Mouse (Mus musculus): ENCODE results near the gene Fam131a. TPM values are rescaled to one million over a fixed set of nuclear protein-coding genes. Genes with fewer than 3 reads are reported as not detected.

The Fam131a gene
- 1 to 10 TPM; 1.3 to 3.9 TPM for polyA plus RNA-seq (2017; shearing (Covaris generic))

DNA sequence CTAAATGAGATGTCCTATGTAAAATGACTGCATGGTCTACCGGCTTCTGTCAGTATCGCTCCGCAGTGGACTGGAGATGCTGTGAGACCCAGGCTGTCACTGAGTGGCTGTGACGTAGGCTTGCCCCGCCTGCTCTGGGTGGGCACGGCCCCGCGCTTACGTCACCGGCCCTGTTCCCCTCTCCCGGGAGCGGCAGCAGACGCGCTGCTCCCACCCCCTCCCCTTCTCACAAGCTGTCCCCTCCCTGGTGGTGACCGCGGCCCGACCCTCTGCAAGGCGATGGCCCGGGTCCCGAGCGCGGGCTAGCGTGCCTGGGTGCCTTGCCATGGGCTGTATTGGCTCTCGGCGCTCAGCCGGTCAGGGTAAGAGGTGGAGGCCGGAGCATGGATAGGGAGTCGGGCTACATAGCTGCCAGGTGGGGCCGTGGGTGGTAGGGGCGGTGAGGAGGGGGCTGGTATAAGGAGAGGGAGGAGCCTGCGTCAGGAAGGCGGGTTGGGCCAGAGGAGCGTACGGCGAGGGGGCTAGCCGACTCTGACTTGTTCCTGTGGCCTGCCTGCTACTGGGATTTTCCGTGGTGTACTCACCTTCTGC, at the start of gene Fam131a:
Gene Fam131a (plus strand): TSS at position 131 of the 591 bp plus-strand sequence.

DNA sequence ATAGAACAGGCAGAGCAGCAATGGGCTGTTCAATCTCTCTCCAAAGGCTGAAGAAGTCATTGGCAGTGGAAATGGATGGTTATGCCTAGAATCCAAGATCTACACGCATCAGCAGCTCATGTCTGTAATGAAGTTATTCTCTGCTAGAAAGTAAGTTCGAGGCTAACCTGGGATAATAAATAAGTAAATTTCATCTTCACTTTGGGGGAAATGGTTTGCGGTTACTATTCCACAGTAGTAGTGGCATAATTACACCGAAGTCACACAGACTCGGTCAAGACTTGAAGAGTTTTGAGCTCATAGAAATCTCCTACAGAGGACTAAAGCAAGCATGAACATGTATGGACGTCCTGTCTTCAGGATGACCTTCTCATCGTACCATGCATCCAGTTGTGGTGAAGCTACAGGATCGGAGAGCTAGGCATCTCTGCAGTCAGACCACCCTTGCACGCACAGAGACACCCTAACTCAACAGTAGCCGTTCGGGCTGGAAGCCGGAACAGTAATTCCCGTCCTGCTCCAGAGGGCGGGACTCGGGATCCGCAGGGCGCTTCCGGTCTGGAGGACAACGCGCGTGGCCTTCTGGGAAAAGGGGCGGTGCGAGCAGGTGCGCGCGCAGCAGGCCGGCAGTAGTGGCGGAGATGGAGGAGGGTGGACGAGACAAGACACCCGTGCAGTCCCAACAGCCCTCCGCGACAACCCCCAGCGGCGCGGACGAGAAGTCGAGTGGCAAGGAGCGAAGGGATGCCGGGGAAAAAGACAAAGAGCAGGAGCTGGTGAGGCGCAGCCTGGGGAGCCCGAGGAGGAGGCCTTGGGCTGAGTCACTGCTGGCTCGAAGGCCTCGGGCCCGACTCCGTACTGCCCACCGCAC, 41.7 kb upstream of the Fam131a start, which contains the start of gene Psmd2:
Gene Psmd2 (plus strand): TSS at position 577 of the 871 bp plus-strand sequence.

DNA sequence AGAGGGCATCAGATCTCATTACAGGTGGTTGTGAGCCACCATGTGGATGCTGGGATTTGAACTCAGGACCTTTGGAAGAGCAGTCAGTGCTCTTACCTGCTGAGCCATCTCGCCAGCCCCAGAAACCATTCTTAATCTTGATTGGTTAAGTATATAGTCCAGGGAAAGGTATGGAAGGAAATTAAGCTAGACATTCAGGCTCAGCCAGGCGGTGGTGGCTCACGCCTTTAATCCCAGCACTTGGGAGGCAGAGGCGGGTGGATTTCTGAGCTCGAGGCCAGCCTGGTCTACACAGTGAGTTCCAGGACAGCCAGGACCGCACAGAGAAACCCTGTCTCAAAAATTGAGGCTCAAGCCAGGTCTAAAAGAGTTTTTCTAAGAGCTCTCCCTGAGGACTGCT, 25.0 kb upstream of the Fam131a start, which contains the start of gene Eif4g1:
Gene Eif4g1 (plus strand): TSS at position 301 of the 400 bp plus-strand sequence.

DNA sequence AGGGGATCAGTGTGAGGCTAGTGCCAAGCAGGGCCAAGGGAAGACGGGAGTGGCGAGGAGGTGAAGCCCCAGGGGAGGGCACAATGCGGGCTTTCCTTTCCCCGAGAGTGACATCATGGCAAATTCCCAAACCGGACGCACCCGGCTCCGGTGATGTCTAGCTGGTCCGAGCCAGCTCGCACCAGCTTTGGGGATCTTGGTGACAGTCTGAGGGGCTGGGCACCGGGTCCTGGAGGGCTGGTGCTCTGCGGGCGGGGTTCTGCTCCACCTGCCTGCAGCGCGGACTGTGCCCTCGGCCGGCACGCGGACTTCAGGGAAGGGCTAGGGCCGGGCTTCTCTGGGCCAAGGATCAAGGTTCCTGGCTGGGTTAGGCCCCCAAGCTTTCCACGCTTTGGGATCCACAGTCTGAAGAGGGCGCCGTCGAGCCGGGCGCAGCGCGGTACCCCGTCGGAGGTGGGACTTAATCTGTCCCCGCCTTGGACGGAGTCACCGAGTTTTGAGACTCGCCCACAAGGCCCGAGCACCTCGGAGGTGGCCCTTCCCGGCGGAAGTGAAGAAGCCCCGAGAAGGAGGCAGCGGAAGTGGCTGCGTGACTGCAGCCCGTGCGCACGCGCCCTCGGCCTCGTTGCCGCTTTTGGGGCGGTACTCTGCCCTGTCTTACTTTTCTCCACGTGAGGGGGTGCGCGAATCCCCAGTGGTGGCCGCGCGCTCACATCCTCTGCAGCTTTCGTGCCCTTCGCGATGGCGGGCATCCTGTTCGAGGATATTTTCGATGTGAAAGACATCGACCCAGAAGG, 24.3 kb downstream of the Fam131a start, which contains the start of the genes Polr2h and Clcn2:
Gene Polr2h (plus strand): TSS at position 485 of the 797 bp plus-strand sequence.
Gene Clcn2 (minus strand): TSS at position 566 of the 797 bp plus-strand sequence.

DNA sequence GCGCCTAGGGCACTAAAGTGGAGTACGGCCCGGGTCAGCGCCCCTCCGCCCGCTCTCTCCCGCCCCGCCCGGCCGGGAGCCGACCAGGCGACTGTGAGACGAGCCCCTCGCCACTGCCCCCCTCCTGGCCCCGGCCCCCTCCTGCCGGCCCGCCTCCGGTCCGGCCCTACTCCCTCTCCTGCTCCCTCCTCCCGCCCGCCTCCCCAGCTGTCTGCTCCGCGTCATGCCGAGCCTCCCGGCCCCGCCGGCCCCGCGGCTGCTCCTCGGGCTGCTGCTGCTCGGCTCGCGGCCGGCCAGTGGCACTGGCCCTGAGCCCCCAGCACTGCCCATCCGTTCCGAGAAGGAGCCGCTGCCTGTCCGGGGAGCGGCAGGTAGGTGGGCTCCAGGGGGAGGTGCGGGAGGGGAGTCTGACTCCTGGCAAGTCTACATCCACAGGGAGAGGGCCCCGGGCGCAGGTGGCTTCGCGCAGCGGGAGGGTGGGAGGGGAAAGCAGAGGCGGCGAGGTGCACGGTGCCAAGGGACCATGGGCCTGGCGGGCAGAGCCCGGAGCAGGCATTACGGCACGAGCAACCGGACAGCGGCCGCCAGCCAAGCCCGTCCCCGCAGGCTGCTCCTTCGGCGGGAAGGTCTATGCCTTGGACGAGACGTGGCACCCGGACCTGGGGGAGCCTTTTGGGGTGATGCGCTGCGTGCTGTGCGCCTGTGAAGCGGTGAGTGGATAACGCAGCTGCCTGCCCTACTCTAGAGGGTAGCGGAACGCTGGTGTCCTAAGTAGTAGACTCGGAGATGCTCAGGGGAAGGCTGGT, 40.1 kb downstream of the Fam131a start, which contains the start of gene Chrd:
Gene Chrd (plus strand): TSS at position 203 of the 806 bp plus-strand sequence.

DNA sequence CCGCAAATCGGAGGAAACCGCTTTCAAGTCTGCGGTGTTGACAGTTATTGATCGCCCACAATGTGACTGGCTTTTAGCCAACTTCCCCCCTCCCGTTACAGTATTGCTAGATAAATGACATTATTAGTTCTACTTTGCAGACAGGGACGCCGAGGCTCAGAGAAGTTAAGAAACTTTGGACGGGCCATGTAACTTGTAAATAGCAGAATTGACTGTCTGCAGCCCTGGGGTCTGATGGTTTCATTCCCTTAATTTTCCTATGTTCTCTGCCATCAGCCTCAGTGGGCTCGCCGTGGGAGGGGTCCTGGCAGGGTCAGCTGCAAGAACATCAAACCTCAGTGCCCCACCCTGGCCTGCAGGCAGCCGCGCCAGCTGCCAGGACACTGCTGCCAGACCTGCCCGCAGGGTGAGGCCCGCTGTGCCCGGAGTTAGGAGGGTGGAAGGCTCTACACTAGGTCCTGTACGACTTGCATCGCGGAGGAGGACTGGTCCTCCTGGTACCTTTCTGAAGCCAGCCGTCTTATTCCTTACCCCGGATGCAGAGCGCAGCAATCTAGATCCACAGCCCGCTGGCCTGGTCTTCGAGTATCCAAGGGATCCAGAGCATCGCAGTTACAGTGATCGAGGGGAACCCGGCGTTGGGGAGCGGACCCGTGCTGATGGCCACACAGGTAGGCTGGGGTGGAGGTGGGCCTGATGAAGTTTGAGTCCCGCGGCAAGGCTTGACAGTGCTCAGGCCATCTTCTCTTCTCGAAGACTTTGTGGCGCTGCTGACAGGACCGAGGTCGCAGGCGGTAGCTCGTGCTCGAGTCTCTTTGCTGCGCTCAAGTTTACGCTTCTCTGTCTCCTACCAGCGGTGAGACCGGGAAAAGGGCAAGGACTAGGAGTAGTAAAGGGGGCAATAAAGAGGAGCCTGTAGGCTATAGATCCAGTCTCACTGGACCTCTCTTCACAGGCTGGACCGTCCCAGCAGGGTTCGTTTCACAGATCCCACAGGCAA, 41.0 kb downstream of the Fam131a start, which contains the start of gene Thpo:
Gene Thpo (minus strand): TSS at position 781 of the 1,000 bp plus-strand sequence.

Other genes with a start within 250 kb of the Fam131a start
- 10 to 100 TPM; 70.2 to 83.7 TPM for gene Eif2b5, start 194.4 kb upstream of the Fam131a start, polyA plus RNA-seq (2017; shearing (Covaris generic))
- gene Dvl3, start 176.3 kb upstream of the Fam131a start, polyA plus RNA-seq (2017; shearing (Covaris generic)), result 10 to 100 TPM; 24.1 to 26.7 TPM
- 100 to 1,000 TPM; 385 to 421 TPM for gene Ap2m1, start 157.8 kb upstream of the Fam131a start, polyA plus RNA-seq (2017; shearing (Covaris generic))
- gene Abcf3, start 144.7 kb upstream of the Fam131a start, polyA plus RNA-seq (2017; shearing (Covaris generic)), result 100 to 1,000 TPM in 1 of 2 experiments, 10 to 100 TPM in 1; 65.1 to 102 TPM
- 1 to 10 TPM in 1 of 2 experiments, under 1 TPM in 1; 0.08 to 2.4 TPM for gene Vwa5b2, start 103.8 kb upstream of the Fam131a start, polyA plus RNA-seq (2017; shearing (Covaris generic))
- gene Eef1akmt4, start 81.6 kb upstream of the Fam131a start, polyA plus RNA-seq (2017; shearing (Covaris generic)), result 10 to 100 TPM; 16.1 to 20.0 TPM
- gene Gm49333, start 81.6 kb upstream of the Fam131a start, polyA plus RNA-seq (2017; shearing (Covaris generic)), result not detected
- 10 to 100 TPM; 39.7 to 42.7 TPM for gene Alg3, start 81.5 kb upstream of the Fam131a start, polyA plus RNA-seq (2017; shearing (Covaris generic))
- under 1 TPM; 0.29 to 0.84 TPM for gene Camk2n2, start 72.0 kb upstream of the Fam131a start, polyA plus RNA-seq (2017; shearing (Covaris generic))
- not detected for gene Ece2, start 63.4 kb upstream of the Fam131a start, polyA plus RNA-seq (2017; shearing (Covaris generic))
- 100 to 1,000 TPM; 221 to 235 TPM for gene Psmd2, start 41.6 kb upstream of the Fam131a start, polyA plus RNA-seq (2017; shearing (Covaris generic))
- gene Eif4g1, start 24.9 kb upstream of the Fam131a start, polyA plus RNA-seq (2017; shearing (Covaris generic)), result 100 to 1,000 TPM; 104 to 132 TPM
- gene Polr2h, start 24.4 kb downstream of the Fam131a start, polyA plus RNA-seq (2017; shearing (Covaris generic)), result 10 to 100 TPM; 50.7 to 72.0 TPM
- 1 to 10 TPM; 2.7 to 3.5 TPM for gene Clcn2, start 24.5 kb downstream of the Fam131a start, polyA plus RNA-seq (2017; shearing (Covaris generic))
- gene Chrd, start 39.9 kb downstream of the Fam131a start, polyA plus RNA-seq (2017; shearing (Covaris generic)), result not detected
- under 1 TPM in 1 of 2 experiments, not detected in 1; 0.11 TPM for gene Thpo, start 41.3 kb downstream of the Fam131a start, polyA plus RNA-seq (2017; shearing (Covaris generic))